Mouse (Mus musculus): ENCODE measurements at regions not wholly inside any gene's neighbourhood (a gene's known extent, or its start where the extent isn't known, plus 50 kb on each side); places are given as distances from the start of the nearest gene placed in this dataset.

GRCm38 (mm10) chr2:72674229-72674628 is 198.3 kb downstream of the Cdca7 start:
- no peak for DNase-seq (ENCODE audit: low read depth)

- no peak for DNase-seq (ENCODE audit: low read depth)
Measured at GRCm38 (mm10) chr2:72674856-72675440, 199.0 kb downstream of the Cdca7 start.

- DNase-seq (ENCODE audit: low read depth) = no peak
Measured at GRCm38 (mm10) chr2:72677731-72678130, 201.8 kb downstream of the Cdca7 start.

GRCm38 (mm10) chr2:72688031-72688430 is 212.1 kb downstream of the Cdca7 start:
- DNase-seq (ENCODE audit: low read depth) = no peak

GRCm38 (mm10) chr2:72701081-72701480 is 225.1 kb downstream of the Cdca7 start:
- no peak for DNase-seq (ENCODE audit: low read depth)

- no peak for DNase-seq (ENCODE audit: low read depth)
Measured at GRCm38 (mm10) chr2:72703238-72703637, 227.3 kb downstream of the Cdca7 start.

- DNase-seq (ENCODE audit: low read depth) = no peak
Measured at GRCm38 (mm10) chr2:72707676-72708659, 232.0 kb downstream of the Cdca7 start.

- no peak for DNase-seq (ENCODE audit: low read depth)
Measured at GRCm38 (mm10) chr2:72716931-72717330, 241.0 kb downstream of the Cdca7 start.

- peak; percentile 32 for DNase-seq (ENCODE audit: low read depth)
Measured at GRCm38 (mm10) chr2:72728699-72729098, 251.5 kb downstream of the Sp3 start.

GRCm38 (mm10) chr2:72733371-72733770 is 246.9 kb downstream of the Sp3 start:
- no peak for DNase-seq (ENCODE audit: low read depth)

GRCm38 (mm10) chr2:72735035-72735434 is 245.2 kb downstream of the Sp3 start:
- no peak for DNase-seq (ENCODE audit: low read depth)

- no peak for DNase-seq (ENCODE audit: low read depth)
Measured at GRCm38 (mm10) chr2:72736685-72737084, 243.6 kb downstream of the Sp3 start.

- no peak for DNase-seq (ENCODE audit: low read depth)
Measured at GRCm38 (mm10) chr2:72740391-72741361, 239.6 kb downstream of the Sp3 start.

GRCm38 (mm10) chr2:72741746-72742145 is 238.5 kb downstream of the Sp3 start:
- DNase-seq (ENCODE audit: low read depth) = no peak

GRCm38 (mm10) chr2:72743651-72744050 is 236.6 kb downstream of the Sp3 start:
- no peak for DNase-seq (ENCODE audit: low read depth)

GRCm38 (mm10) chr2:72744901-72745300 is 235.3 kb downstream of the Sp3 start:
- DNase-seq (ENCODE audit: low read depth) = no peak

- DNase-seq (ENCODE audit: low read depth) = no peak
Measured at GRCm38 (mm10) chr2:72746476-72747215, 233.6 kb downstream of the Sp3 start.

GRCm38 (mm10) chr2:72747299-72747698 is 232.9 kb downstream of the Sp3 start:
- no peak for DNase-seq (ENCODE audit: low read depth)

GRCm38 (mm10) chr2:72749495-72749894 is 230.8 kb downstream of the Sp3 start:
- no peak for DNase-seq (ENCODE audit: low read depth)

- no peak for DNase-seq (ENCODE audit: low read depth)
Measured at GRCm38 (mm10) chr2:72751441-72751840, 228.8 kb downstream of the Sp3 start.

- no peak for DNase-seq (ENCODE audit: low read depth)
Measured at GRCm38 (mm10) chr2:72752624-72753176, 227.5 kb downstream of the Sp3 start.
